Mouse (Mus musculus) heart, adult 11 months (tissue): ENCODE measurements at regions not wholly inside any gene's neighbourhood (a gene's known extent, or its start where the extent isn't known, plus 50 kb on each side); places are given as distances from the start of the nearest gene placed in this dataset.

ENCODE experiments used
- DNase-seq: peaks from one replicate; pipeline ENCODE4 v3.0.0; 2022

DNA sequence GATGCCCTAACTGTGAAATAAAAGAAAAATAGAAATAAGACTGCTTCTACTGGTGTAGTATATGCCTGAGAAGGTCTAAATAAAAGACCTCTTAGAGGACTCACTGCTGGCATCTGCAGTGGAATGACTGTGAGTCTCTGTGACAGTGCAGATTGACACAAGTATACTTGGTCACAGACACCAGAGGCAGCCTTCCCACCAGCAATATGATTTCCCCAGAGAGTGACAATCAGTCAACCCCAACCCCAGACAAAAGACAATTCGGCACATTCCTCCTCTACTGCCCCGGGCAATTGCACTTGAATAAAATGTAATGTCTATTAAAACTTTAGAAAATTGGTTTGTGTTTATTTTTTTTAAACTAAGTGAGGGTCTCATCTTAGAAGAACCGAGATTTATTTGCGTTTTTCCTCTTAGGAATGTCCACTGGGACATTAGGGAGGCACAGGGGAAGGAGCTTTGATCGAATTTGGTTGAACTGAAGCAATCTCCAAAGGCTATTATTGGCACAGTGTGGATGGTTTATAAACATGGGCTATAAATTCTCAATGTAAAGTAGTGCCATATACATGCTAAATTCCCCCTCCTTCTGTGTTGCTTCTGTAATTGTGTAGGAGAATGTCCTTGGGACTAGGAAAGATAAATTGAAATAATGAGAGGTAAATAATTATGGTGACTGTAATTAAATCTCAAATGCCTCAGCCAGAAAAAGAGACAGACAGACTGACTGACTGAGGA, 123.0 kb upstream of the Lnx1 start:
- DNase-seq, result no peak

DNA sequence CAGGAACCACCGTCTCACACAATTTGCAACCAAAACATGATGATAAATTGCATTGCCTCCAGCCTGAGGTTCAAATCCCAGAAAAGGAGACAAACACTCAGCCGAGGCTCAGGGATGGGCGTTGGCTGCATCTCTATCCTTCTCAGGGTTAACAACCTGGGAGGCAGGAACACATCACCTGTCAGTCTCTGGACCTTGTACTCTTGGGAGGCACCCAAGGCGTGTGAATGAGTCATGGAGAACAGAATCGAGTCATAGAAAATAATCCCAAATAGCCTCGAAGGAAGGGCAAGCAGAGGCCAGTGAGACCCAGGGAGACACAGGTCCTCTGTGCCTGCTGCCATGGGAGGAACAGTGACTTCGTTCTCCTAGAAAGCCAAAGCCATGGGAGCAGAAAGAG, 121.0 kb upstream of the Lnx1 start:
- no peak for DNase-seq

DNA sequence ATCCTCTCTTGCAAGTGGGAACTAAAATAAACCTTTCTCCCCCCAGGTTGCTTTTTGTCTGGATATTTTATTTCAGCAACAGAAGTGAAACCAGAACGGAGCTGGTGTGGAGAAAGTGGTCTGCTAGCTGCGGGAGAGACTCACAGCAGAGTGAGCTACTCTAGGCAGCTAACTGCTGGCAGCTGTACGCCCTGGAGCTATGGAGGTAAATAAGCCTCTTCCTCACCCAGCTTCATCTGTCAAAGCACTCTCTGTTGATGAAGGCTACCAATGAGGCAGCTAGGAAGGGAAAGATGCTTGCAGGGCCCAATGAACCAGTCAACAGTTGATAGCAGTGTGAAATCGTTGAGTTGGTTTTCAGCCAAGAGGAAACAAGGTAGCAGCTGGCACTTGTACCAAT, 119.3 kb upstream of the Lnx1 start:
- no peak for DNase-seq

DNA sequence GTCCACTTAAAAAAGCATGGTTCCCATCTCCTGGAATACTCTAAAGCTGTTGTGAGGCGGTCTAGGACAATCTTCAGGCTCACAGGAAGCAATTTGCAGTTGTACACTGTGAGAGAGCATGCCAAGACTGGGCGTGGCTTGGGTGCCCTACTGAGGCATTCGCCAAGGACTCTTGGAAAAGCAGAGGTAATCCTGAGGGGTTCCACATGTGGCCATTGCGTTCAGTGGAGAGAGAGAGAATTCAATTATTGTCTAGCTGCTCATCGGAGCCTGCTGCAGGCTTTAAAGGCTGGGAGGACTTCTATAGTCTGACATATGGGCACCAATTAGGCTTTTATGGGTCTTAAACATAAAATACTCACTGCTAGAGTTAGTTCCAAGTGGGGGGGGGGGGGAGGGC, 113.8 kb upstream of the Lnx1 start:
- DNase-seq, result no peak

DNA sequence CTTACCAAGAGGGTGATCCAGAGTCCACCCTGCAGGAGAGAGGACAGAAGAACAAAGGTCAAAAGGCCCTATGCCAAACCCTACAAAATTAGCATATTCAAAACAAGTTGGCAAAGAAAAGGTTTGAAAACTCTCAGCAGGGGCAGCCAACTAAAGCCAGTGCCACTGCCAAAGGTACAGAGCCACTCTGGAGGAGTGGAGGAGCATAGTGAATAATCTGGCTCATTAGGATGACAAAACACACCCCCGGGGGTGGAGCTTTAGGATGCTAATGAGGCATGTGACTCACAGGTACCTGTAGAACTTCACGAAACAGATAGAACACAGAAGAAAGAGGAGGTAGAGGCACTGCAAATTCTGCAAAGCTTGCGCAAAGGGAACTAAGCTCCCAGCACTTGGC, 110.7 kb upstream of the Lnx1 start:
- no peak for DNase-seq

DNA sequence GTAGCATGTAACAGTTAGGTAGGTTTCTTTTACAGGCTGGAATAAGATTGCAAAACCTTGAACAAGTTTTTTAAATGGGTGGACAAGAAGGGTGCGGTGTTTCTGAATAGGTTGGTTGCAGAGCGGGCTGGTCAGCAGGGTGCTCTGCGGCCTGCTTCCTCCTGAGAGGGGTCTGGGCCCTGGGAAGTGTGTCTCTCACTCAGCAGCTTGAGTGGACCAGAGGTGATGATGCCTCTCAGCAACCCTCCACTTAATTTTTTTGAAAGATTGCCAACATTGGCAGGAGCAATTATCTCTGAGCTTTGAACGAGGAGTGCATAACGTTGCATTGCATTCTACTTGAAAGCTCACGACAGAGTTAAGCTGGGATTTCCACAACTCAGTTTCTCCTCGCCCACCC, 108.3 kb upstream of the Lnx1 start:
- no peak for DNase-seq

DNA sequence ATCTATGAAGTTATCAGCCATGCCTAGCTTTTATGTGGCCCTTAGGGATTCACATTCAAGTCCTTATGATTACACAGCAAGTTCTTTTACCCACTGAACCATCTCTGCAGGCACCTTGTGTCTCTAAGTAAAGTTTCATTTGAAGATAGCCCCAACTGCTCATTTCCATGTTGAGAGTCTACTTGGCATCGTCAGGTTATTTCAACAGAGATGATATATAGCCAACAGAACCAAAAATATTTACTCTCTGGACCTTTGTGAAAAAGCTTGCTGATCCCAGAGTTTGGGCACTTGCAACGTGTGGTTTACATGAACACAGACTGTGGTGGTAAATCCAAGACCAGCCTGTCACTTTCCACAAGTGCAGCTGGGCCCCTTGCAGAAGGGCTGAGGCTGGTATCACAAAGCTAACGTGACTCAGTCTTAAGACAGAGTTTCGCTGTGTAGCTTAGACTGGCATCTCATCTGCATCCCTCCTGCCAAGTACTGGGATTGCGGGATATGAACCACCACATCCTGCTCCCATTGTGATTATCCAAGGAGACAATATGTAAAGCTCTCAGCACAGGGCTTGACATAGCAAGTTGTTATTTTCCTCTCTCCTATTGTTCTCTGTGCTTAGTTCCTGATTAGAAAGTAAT, 105.0 kb upstream of the Lnx1 start:
- no peak for DNase-seq

DNA sequence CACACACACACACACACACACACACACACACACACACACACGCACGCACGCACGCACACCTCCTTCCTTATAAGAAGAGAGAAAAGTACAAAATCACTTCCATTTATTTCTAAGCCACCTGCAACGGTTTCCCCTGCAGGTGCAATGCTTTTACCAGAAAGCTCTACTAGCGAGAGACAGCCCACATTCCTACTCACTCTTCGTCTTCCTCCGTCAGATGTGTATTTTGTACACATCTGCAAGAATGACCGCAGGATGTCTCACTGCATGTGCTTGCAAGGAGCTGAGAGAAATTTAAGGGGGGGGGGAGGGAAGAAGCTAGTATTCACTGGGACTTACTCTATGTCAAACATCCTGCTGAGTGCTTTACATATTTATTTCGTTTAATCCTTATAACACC, 99.2 kb upstream of the Lnx1 start:
- no peak for DNase-seq

DNA sequence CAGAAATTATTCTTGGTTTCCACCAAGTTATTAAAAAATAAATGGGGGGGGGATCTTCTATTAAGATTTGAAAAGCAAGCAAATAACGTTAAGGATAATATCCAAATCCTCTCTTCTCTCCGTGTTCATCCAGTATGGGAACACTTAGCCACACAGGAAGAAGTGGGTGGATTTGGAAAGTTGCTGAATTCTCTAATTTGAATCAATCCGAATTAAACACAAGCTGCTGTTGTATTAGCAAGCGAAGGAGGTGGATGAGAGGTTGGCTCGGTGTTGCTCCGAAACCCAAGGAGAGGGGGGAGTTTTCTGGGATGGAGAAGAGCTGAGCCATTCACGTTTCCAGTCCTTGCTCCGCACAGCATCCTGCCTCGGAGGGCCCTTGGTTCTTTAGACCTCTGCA, 97.6 kb upstream of the Lnx1 start:
- DNase-seq, result no peak

DNA sequence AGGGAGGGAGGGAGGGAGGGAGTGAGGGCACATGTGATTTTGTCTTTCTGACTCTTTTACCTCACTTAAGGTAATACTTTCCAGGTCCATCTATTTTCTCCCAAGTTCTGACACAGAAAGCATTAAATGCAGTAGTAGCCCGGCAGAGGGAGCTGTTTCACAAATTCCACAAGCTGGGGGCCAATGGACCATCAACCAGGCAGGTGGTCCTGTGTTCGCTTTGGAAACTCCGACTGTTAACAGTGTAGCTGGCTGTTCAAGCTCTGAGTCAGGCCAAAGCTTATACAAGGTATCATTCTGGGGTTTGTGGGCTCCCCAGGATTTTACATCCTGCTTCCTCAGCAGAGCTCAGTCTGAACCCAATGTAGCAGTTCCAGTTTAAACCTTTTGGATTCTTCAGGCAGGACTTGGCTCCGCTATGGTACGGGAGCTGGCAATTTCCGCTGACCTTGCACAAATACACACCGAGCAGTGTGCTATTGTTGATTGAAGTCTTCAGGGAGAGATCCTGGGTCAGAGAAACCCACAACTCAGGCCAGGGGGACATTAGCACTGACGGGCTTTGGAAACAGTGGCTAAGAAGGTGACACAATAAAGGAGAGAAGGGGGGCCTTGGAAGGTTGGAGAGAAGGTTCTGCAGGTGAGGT, 93.8 kb upstream of the Lnx1 start:
- DNase-seq, result peak; percentile 90

DNA sequence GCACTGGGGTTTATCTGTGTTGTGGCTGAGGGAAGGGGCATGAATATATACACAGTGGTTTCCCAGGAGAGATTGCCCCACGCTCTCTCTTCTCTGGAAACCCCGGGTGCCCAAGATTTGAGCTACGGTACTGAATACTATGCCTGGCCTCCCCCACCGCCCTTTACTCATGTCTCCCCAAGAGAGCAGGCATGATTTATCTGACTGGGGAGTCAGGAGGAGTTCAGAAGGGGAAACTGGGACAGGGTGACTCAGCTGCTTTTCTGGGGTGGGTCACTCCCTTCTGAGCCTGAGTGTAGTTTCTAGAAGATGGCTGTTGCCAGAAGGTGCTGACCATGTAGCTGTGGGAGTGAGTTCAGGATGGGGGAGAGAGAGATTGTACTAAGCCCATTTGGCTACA, 92.0 kb upstream of the Lnx1 start:
- DNase-seq, result peak; percentile 97

DNA sequence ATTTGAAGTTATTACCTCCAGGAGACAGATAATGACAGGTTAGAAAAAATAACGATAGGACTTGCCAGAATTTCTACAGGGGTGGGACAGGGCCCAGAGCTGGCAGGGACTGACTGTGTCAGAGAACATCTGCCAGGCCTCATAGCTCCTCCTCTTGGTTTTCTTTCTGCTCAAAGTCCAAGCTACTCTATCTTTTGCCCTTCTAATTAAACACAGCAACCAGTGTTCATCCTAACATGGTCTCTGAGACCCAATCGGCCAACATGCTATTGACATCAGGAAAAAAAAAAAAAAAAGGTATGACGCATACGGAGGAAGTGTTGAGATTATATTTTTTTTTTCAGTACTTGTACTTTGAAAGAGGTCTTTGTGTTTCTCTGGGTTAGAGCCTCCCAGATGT, 90.7 kb upstream of the Lnx1 start:
- DNase-seq, result peak; percentile 92

DNA sequence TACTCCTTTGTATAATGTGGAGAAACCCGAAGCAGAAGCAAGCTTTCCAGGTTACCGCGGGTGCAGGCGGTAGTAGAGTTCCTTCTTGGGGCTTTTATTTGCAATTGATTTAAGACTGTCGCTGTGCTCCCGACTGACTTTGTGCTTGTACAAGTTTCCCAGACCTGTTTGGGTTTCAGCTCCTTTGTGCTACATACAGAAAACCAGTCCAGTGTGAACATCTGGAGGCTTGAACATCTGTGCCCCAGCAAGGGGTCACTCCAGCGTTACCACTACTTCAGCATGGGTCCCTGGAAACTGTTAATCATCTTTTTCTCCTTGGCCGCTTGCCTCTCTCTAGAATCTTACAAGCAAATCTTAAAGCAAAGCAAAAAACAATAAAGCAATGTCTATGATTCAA, 90.2 kb upstream of the Lnx1 start:
- DNase-seq, result no peak

DNA sequence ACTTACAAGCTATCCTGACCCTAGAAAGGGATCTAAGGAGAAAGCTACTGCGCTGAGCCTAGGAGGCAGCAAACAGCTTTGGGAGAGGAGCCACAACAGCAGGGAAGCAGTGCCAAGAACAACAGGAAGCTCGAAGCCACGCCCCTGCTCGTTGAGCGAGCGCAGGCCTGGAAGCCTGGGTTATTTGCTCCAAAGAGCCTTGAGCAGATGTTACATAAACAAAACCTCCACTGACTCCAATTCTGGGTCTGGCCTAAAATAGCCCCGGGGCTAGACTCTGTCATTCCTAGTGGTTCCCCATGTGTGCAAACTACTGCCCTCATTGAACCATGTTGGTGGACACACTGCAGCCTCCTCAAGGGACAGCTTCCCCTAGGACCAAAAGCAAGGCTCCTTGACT, 89.6 kb upstream of the Lnx1 start:
- peak; percentile 100 for DNase-seq

DNA sequence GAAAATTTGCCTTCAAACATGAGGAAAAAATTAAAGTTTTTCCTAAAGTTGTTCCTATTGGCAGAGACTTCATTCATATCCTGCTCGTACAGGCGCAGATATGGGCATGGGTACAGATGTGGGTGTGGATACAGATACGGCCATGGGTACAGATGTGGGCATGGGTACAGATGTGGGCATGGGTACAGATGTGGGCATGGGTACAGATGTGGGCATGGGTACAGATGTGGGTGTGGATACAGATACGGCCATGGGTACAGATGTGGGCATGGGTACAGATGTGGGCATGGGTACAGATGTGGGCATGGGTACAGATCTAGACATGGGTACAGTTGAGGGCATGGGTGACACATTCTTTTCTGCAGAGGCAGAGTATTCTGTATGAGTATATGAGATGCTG, 87.8 kb upstream of the Lnx1 start:
- DNase-seq, result peak; percentile 91

DNA sequence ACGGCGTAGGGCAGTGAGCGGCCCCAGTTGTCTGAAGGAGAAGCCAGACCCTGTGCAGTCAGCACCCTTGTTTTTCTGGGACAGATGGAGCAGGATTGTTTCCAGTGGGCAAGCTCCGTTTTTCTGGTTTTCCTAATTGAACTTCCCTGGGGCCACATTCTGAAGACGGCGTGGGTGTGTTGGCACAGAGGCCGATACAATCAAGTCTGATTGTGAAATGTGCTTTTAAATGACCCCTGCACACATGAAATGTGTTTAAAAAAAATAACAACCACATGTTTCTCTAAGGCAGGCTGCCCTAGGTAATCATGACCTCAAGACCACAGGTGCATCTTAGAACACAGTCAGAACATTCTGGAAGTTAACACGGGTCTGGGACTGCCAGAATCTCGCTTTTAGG, 81.2 kb upstream of the Lnx1 start:
- peak; percentile 96 for DNase-seq

DNA sequence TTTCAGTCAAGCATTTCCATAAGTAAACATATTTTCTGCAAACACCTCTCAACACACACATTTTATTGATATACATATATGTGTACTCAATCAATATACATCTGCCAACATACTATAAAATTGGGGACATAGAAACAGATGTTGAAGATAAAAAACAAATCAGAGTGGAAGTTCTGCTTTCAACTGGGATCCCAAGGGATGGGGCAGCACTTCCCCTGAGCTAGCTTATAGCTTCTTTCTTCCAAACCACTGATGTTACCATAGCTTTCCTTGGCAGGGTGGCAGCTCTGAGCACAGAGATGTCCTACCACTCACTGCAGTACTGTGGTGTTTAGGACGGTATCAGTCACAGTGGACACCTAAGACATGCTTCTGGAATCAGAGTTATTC, 75.4 kb upstream of the Lnx1 start:
- DNase-seq, result no peak

DNA sequence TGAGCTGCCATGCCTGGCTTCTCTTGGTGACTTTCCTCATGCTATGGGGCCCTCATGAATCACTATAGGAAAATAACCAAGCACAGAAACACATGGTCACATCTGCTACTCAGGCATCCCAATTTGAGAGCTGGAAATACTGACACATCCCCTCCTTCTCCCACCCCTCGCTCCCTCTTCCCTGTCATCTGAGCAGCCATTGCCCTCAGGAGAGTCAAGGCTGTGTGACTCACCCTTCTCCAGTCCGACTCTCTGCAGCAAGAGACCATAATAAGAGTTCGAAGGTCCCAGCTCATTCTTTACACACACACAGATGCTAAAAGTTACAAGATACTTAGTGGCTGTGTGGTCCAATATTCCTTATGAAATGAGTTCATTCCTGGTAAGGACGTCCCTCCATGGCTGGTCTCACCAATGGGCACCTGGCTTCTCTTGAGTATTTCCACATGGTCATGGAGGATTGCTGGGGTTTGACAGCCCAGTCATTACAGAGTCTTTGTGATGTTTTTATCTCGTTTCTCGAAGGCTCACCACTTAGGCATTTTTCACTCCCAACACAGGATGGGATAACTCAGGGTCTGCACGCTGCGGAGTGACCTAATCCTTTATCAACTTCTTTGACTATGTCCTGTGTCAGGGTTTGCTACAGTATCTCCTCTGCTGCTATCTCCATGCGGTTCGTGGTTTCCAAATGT, 74.8 kb upstream of the Lnx1 start:
- no peak for DNase-seq

DNA sequence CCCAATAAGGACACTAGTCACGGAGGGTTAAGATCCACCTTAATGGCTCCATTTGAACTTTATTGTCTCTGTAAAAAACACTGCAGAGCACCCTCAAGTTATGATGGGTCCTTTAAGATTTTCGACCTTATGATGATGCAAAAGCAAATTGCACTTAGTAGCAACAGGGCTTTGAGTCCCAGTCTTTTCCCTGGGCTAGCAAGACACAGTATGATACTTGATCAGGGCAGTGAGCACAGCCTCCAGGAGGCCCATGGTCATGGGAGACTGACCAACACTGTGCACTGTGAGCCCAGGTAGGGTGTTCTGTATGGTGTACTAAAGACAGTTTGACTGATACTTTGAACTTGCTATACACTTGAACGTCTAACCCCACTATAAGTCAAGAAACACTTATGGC, 73.4 kb upstream of the Lnx1 start:
- DNase-seq, result no peak

DNA sequence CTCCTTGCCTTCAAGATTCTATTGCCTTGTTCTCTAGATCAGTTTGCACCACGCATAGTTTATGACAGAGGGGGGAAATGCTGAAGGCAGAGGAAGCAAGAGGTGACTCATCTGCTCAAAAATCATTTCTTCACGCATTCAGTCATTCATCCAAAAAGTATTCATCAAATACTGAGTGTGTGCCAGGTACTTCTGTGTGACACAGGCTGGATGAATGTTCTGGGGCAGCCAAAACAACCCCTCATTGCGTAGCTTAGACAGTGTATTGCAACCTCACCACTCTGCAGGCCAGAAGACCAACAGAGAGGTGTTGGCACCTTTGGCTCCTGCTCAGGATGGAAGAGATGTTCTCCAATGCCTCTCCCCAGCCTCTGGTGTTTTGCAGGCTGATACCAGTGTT, 72.9 kb upstream of the Lnx1 start:
- DNase-seq, result no peak

DNA sequence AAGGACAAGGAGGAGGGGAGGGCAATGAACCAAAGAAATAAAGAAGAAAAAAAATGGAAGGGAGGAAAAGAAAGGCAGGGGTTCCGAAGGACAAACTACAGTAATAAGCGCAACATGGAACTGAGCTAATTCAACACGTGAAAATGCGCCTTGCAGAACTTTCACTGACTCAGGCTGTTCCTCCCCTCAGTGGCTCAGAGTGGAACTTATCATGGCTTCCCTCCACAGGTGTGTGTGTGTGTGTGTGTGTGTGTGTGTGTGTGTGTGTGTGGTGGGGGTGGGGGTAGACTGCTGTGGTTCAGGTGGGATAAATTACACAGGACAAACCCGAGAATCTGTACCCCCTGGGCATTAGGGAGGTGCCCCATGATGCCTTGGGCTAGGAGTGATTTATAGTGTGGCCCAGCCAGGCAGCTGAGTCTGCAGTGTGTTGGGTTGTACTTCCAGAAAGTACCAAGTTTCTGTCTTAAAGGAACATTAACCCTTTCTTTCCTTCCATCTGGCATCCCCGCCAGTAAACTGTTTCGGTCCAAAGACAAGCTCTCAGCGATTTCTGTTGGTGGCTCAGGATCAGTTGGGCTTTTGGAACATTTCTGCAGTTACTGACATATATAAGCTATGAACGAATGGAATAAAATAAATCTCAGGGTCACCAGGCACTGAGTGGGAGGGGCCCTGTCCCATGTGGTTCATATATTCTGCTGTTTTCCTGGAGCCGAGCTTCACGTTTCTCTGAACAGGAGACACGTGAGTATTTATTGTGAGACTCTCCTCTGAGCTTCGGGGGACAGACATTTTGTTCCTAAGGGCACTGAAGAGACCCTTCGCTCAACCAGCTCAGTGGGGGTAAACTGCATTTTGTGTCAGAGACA, 71.1 kb upstream of the Lnx1 start:
- no peak for DNase-seq

DNA sequence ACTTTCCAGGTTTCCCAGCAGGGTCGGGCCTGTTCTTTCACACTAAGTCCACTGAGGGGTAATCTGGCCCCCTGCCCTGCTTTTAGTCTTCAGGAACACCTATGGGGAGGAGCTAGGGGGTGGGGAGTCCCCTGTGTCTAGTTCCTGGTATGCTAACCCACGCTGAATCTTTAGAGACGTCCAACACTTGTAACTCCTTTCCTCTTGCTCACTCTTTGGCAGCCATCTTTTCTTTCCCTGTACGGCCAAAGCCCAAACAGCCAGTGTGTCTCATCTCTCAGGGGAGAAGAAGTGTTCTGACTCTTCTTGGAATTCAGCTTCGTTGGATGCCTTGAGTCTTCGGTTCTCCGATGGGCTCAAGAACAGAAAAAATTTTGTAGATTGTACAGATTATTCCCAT, 68.4 kb upstream of the Lnx1 start:
- DNase-seq, result peak; percentile 91

DNA sequence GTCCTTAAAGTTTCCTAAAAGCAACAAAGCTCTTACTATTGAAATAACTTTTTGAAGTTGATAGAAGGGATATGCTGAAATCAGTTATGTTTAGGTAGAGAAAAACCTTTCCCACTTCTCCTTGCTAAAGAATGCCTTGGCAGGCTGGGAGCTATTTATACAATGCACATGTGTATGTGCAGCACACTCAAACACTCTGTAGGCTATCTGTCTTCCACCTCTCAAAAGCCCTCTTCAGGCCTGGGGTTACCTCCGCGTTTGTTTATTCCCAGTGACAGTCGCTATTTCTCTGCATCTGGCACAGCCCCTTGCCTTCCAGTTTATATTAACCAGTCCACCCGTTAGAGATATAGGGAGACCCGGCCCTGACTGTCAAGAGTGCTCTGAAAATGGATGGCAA, 66.3 kb upstream of the Lnx1 start:
- DNase-seq, result no peak
